Mouse (Mus musculus) heart, adult 11 months (tissue): ENCODE results near the gene Eid3.

Source experiments
- DNase-seq: peaks from one replicate; pipeline ENCODE4 v3.0.0; 2022

Gene Eid3

GRCm38 (mm10) chr10:82913772-82914171 is 47.3 kb downstream of the Eid3 start:
- DNase-seq = no peak
